Mouse (Mus musculus): Measurements from ENCODE around the gene Bmpr1b.
A peak's percentile ranks its signal among the peaks of the same experiment; 100 is the strongest.

Gene Bmpr1b

GRCm38 (mm10) chr3:141819331-141819941, 349.8 kb downstream of the Bmpr1b start:
- peak; percentile 54 for DNase-seq (ENCODE audit: low read depth, low spot score)

GRCm38 (mm10) chr3:141818615-141819312, 350.5 kb downstream of the Bmpr1b start:
- no peak for DNase-seq (ENCODE audit: low read depth, low spot score)

- no peak for DNase-seq (ENCODE audit: low read depth, low spot score)
Observed at GRCm38 (mm10) chr3:141814776-141815175, 354.4 kb downstream of the Bmpr1b start.

- DNase-seq (ENCODE audit: low read depth, low spot score) = peak; percentile 70
Observed at GRCm38 (mm10) chr3:141811348-141811747, 357.9 kb downstream of the Bmpr1b start.

GRCm38 (mm10) chr3:141810944-141811343, 358.3 kb downstream of the Bmpr1b start:
- no peak for DNase-seq (ENCODE audit: low read depth, low spot score)

- no peak for DNase-seq (ENCODE audit: low read depth, low spot score)
Observed at GRCm38 (mm10) chr3:141809581-141809980, 359.6 kb downstream of the Bmpr1b start.

- DNase-seq (ENCODE audit: low read depth, low spot score) = no peak
Observed at GRCm38 (mm10) chr3:141804133-141804532, 365.1 kb downstream of the Bmpr1b start.

DNA sequence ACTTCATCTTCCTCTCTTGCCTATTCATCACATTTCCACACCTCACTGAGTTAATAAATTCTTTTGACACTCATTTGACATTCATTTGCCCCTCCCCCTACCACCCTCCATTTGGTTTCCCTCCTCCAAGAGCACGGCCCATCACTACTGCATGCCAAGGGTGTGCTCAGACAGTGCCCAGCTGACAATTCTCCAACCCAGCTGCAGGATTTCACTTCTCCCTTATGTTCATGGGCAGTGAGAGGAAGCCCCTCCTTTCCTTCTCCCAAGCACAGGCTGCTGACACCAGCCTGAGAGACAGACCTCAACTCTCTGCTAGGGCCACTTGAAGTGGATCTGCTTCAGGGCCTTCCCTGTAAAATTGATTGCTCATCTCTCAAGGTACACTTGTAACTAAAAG, 371.4 kb downstream of the Bmpr1b start:
- no peak for DNase-seq (ENCODE audit: low read depth, low spot score)

GRCm38 (mm10) chr3:141797372-141797771, 371.9 kb downstream of the Bmpr1b start:
- no peak for DNase-seq (ENCODE audit: low read depth, low spot score)

DNA sequence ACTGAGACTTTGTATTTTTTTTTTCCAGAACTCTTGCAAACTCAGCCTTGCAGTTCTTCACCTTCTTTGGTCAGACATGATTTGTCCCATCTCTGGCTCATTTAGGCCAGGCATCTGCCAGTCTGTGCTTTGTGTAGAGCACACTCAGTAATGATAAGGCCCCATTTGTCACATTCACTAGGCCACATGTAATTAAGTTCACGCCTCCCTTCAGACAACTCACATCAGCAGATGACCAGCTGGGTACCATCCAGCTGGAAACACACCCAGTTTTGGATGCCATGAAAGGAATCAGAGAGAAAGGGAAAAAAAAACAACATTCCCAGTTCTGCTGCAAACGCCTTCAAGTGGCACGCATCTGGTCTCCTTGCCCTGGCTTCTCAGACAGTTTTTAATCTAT, 374.9 kb downstream of the Bmpr1b start:
- DNase-seq (ENCODE audit: low read depth, low spot score) = no peak

DNA sequence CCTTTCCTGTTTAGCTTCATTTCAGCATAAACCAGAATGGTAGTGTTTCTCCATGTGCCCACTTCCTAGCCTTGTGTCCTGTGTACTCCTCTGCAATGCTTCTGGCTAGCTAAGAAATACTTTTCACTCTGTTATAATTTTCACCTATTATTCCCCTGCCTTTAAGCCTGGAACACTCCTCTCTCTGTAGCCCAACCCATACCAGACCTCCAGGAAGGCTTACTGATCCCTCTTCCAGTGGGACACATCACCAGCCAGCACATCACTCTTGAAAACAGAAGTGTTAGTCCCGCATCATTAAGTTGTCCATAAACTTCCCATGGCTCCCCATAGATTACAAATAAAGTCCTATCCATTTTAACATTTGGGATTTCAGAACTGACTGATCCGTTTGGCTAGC, 375.5 kb downstream of the Bmpr1b start:
- DNase-seq (ENCODE audit: low read depth, low spot score) = no peak

- DNase-seq (ENCODE audit: low read depth, low spot score) = peak; percentile 5
Observed at GRCm38 (mm10) chr3:141792106-141792505, 377.1 kb downstream of the Bmpr1b start.

DNA sequence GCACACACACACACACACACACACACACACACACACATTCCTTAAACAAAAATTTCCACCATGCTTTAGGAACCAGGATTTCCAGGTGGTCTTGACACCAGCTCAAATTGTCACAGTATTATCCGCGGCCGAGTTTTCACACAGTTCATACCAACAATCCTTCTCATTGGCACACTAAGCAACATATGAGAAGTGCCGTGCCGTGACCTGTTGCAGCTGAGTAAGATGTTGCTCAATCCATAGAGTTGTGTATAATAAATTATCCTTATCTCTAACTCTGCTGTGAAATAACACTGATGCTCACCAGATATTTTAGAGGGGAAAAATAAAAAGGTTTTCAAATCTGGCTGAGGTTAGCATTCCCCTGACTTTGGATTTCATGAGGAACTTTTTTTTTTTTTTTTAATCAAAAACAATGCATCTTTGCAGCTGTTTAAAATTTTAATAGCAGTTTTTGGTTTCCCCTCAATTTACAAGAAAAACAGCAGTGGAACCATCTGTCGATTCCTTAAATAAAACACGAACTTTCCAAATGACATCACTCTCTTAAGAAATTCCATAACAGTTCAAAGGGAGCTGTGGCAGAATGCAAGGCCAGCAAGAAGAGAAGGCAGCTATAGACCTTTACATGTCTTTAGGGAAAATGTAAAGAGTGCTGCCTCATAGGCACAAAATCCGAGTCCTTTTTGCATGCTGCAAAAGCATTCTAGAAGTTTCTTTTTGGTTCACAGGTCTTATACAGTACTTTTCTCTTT, 378.0 kb downstream of the Bmpr1b start:
- DNase-seq (ENCODE audit: low read depth, low spot score) = no peak
